Comparison of ENCODE assay signal across 8 mouse cellular contexts in the genomic region with DNA sequence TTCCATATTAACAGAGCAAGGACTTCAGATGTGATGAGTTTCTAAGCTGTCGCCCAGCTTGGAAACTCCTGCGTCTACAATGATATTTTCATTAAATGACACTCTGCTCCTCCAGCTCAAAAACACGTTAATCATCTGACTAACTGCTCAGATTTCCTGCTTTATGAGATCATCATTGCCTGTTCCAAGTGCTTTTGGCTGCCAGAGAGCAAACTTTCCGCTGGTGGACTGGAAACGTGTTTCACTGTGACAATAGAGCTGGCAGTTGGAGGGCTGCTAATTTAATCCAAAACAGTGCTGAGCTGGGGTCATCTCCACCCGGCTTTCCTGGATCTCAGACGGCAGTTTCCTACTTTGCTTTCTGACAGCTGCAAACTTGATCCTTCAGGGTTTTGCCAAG. TPM values are rescaled to one million over a fixed set of nuclear protein-coding genes. Genes with fewer than 3 reads are reported as not detected.
DNase-seq lines count a peak whose midpoint lies in the region; ATAC-seq and TF ChIP-seq lines count a peak whose summit lies in the region.

No protein-coding gene starts in this region.

- H3K4me1 ChIP-seq in forebrain, postnatal 0 days (ENCODE audit: insufficient read depth) = no peaks in the 10 kb centered on the region
- H3K4me1 ChIP-seq in forebrain, embryonic 13.5 days = peaks cover 15% of the 10 kb centered on the region
- peaks cover 52% of the 10 kb centered on the region for H3K4me1 ChIP-seq in bone marrow macrophage, adult 2 months (ENCODE audit: control insufficient read depth, insufficient read depth, low read length)
- peaks cover 19% of the 10 kb centered on the region for H3K4me1 ChIP-seq in heart, embryonic 11.5 days (ENCODE audit: control insufficient read depth, insufficient read depth, low read length)

- no peaks in the 10 kb centered on the region for H3K9me3 ChIP-seq in forebrain, postnatal 0 days (ENCODE audit: low read length)
- no peaks in the 10 kb centered on the region for H3K9me3 ChIP-seq in forebrain, embryonic 13.5 days (replicated peaks)
- H3K9me3 ChIP-seq in heart, embryonic 11.5 days (replicated peaks; ENCODE audit: control insufficient read depth, low read length) = no peaks in the 10 kb centered on the region

- no peaks in the 10 kb centered on the region for H3K27me3 ChIP-seq in forebrain, postnatal 0 days (ENCODE audit: insufficient read depth, low read length)
- no peaks in the 10 kb centered on the region for H3K27me3 ChIP-seq in forebrain, embryonic 13.5 days
- no peaks in the 10 kb centered on the region for H3K27me3 ChIP-seq in heart, embryonic 11.5 days (ENCODE audit: control insufficient read depth, insufficient read depth, low read length)

- no peak overlapping the region for H3K9ac ChIP-seq in forebrain, postnatal 0 days
- H3K9ac ChIP-seq in forebrain, embryonic 13.5 days = no peak overlapping the region
- no peak overlapping the region for H3K9ac ChIP-seq in heart, embryonic 11.5 days (ENCODE audit: low read depth, low read length)

- TF ChIP-seq POLR2A in bone marrow macrophage, adult 2 months (IDR thresholded peaks at IDR 0.05; ENCODE audit: borderline replicate concordance, low read depth, low read length) = no peak

- H3K4me3 ChIP-seq in forebrain, postnatal 0 days (ENCODE audit: low read depth, low read length) = no peak overlapping the region
- no peak overlapping the region for H3K4me3 ChIP-seq in forebrain, embryonic 13.5 days
- peak overlapping the region; percentile 57 for H3K4me3 ChIP-seq in bone marrow macrophage, adult 2 months (ENCODE audit: insufficient read depth, low read length)
- no peak overlapping the region for H3K4me3 ChIP-seq in heart, embryonic 11.5 days (ENCODE audit: low read depth, low read length)
- H3K4me3 ChIP-seq in macrophage (ENCODE audit: inconsistent target) = peak overlapping the region; percentile 19

- H3K79me2 ChIP-seq in macrophage (ENCODE audit: inconsistent target) = peaks cover 12% of the 10 kb centered on the region

- peak; percentile 39 for DNase-seq in forebrain, postnatal 0 days
- peak; percentile 72 to 81 for DNase-seq in kidney, postnatal 25 days
- DNase-seq in yolk sac, embryonic 10.5 days (ENCODE audit: low spot score) = no peak
- DNase-seq in B cell, adult 2 months = no peak

- ATAC-seq in forebrain, postnatal 0 days = no peak
- no peak for ATAC-seq in forebrain, embryonic 13.5 days
- ATAC-seq in heart, embryonic 11.5 days (replicated peaks; ENCODE audit: insufficient number of reproducible peaks, low FRiP score, low TSS enrichment) = no peak

- H3K36me3 ChIP-seq in forebrain, postnatal 0 days (ENCODE audit: insufficient read depth) = no peaks in the 10 kb centered on the region
- H3K36me3 ChIP-seq in forebrain, embryonic 13.5 days (ENCODE audit: poor library complexity, severe bottlenecking) = no peaks in the 10 kb centered on the region
- no peaks in the 10 kb centered on the region for H3K36me3 ChIP-seq in heart, embryonic 11.5 days (ENCODE audit: control insufficient read depth, insufficient read depth, low read length)
- no peaks in the 10 kb centered on the region for H3K36me3 ChIP-seq in macrophage (ENCODE audit: inconsistent target)

- TF ChIP-seq CTCF in forebrain, postnatal 0 days (IDR thresholded peaks at IDR 0.05; ENCODE audit: low read depth) = no peak
- no peak for TF ChIP-seq CTCF in bone marrow macrophage, adult 2 months (IDR thresholded peaks at IDR 0.05; ENCODE audit: low read depth, low read length)

- no peak overlapping the region for H3K4me2 ChIP-seq in forebrain, postnatal 0 days (ENCODE audit: low read depth)
- H3K4me2 ChIP-seq in forebrain, embryonic 13.5 days = no peak overlapping the region
- H3K4me2 ChIP-seq in heart, embryonic 11.5 days = no peak overlapping the region

- no peak overlapping the region for H3K27ac ChIP-seq in forebrain, postnatal 0 days (ENCODE audit: low read depth, low read length)
- H3K27ac ChIP-seq in forebrain, embryonic 13.5 days = no peak overlapping the region
- H3K27ac ChIP-seq in bone marrow macrophage, adult 2 months (ENCODE audit: insufficient read depth, low read depth, low read length) = peak overlapping the region; percentile 93
- peak overlapping the region; percentile 68 for H3K27ac ChIP-seq in heart, embryonic 11.5 days (ENCODE audit: low read depth, low read length)
- H3K27ac ChIP-seq in macrophage = peak overlapping the region; percentile 99

- 13% methylated on average over 7 of the region's 7 CpGs for WGBS in forebrain, postnatal 0 days
- WGBS in forebrain, embryonic 13.5 days = 18% methylated on average over 7 of the region's 7 CpGs
- WGBS in heart, embryonic 11.5 days (ENCODE audit: insufficient replicate concordance) = 24% methylated on average over 7 of the region's 7 CpGs
- WGBS in macrophage (ENCODE audit: missing documents) = 32% methylated on average over 7 of the region's 7 CpGs

RNA-seq across cellular contexts. Expression of gene Ninj2, which starts 21.5 kb away (rescaled TPM):
- total RNA-seq in forebrain, postnatal 0 days (2014; rRNA removed) = not detected in 2 replicates
- polyA plus RNA-seq in forebrain, postnatal 0 days (2015; fragmentation: Nextera tagmentation; extraction: Ambion mirVana) = 0.24 TPM in 1 of 2 replicates, not detected in the other
- not detected in 2 replicates for polyA plus RNA-seq in forebrain, embryonic 13.5 days (2015; fragmentation: Nextera tagmentation; extraction: Ambion mirVana)
- polyA plus RNA-seq in bone marrow macrophage, adult 2 months (2012; ENCODE audit: insufficient read depth, insufficient read length, missing spikeins) = not detected in 2 replicates
- polyA plus RNA-seq in heart, embryonic 11.5 days (2014; fragmentation: Nextera tagmentation; extraction: Ambion mirVana) = not detected in 2 replicates
- not detected for total RNA-seq in macrophage (2018; cell fraction: chromatin; rRNA removed)
- total RNA-seq in macrophage (2018; cell fraction: cytosol; rRNA removed) = under 1 TPM in 6 of 26 experiments, not detected in 20; 0.18 to 0.34 (median 0.29) TPM
- total RNA-seq in macrophage (2018; cell fraction: nucleus; rRNA removed) = not detected
- not detected in 3 replicates for polyA plus RNA-seq in macrophage (2018)

Comparison
In these comparisons a context has a peak if more than half of its experiments do, and no peak if none do; other contexts are left out.
1. DNase-seq: peak in forebrain, postnatal 0 days (single experiment) and kidney, postnatal 25 days (2 of 2); none in yolk sac, embryonic 10.5 days (single experiment) and B cell, adult 2 months (0 of 2).
2. H3K27ac ChIP-seq: peak in bone marrow macrophage, adult 2 months (single experiment), heart, embryonic 11.5 days (single experiment) and macrophage (single experiment); none in forebrain, postnatal 0 days (single experiment) and forebrain, embryonic 13.5 days (single experiment).
3. H3K4me3 ChIP-seq: peak in bone marrow macrophage, adult 2 months (single experiment) and macrophage (single experiment); none in forebrain, postnatal 0 days (single experiment), forebrain, embryonic 13.5 days (single experiment) and heart, embryonic 11.5 days (single experiment).